Mouse (Mus musculus) lung, embryonic 14.5 days (tissue): ENCODE data around the gene Pou2af1. TPM values are rescaled to one million over a fixed set of nuclear protein-coding genes. Genes with fewer than 3 reads are reported as not detected.
A peak's percentile ranks its signal among the peaks of the same experiment; 100 is the strongest.

Experiments used
- ATAC-seq: fragments of 200-750 bp; cut with Nextera tagmentation; 2 replicates; pipeline ENCODE4 v1.8.0; 2017; ENCODE audit warnings: mild to moderate bottlenecking, moderate TSS enrichment, moderate library complexity; ENCODE audit not compliant: insufficient read depth
- DNase-seq: peaks from one replicate; pipeline ENCODE4 v3.0.0-alpha.2; 2015
- H3K27ac ChIP-seq: fragments of 300-500 bp; sonication (generic); 2 replicates; pipeline ENCODE4 v1.5.1; 2014; ENCODE audit warnings: low read depth, mild to moderate bottlenecking, moderate library complexity
- H3K27me3 ChIP-seq: fragments of 300-500 bp; sonication (generic); 2 replicates; pipeline ENCODE4 v1.6.1; 2014; ENCODE audit warnings: low read length, control low read depth; ENCODE audit not compliant: insufficient read depth
- H3K36me3 ChIP-seq: fragments of 300-500 bp; sonication (generic); 2 replicates; pipeline ENCODE4 v1.6.1; 2014; ENCODE audit warnings: control low read depth; ENCODE audit not compliant: insufficient read depth
- H3K4me1 ChIP-seq: fragments of 300-500 bp; sonication (generic); 2 replicates; pipeline ENCODE4 v1.6.1; 2014; ENCODE audit warnings: antibody characterized with exemption, control low read depth; ENCODE audit not compliant: insufficient read depth
- H3K4me2 ChIP-seq: fragments of 300-500 bp; sonication (generic); 2 replicates; pipeline ENCODE4 v1.6.1; 2014; ENCODE audit warnings: mild to moderate bottlenecking
- H3K4me3 ChIP-seq: fragments of 300-500 bp; sonication (generic); 2 replicates; pipeline ENCODE4 v1.5.1; 2014; ENCODE audit warnings: low read depth, low read length
- H3K9ac ChIP-seq: fragments of 300-500 bp; sonication (generic); 2 replicates; pipeline ENCODE4 v1.6.1; 2014
- H3K9me3 ChIP-seq: fragments of 300-500 bp; sonication (generic); 2 replicates; pipeline ENCODE4 v1.6.1; 2016; ENCODE audit warnings: low read depth, low read length, control low read depth
- CTCF ChIP-seq: IDR thresholded peaks from 2 replicates; pipeline ENCODE4 v1.5.1; 2016; ENCODE audit warnings: antibody characterized with exemption, low read depth
- WGBS: fragments of 180-500 bp; shearing (Covaris S2); extraction: QIAGEN DNeasy Blood & Tissue Kit; methylation state at CpG from one replicate; pipeline ENCODE4 v1.1.7; 2014; 5-methylcytosine and 5-hydroxymethylcytosine counted together
- polyA plus RNA-seq: library from polyadenylated mRNA; unstranded; fragments of >200 nt; fragmentation: Nextera tagmentation; extraction: Ambion mirVana; gene quantifications from 2 replicates; pipeline ENCODE4 v1.2.1, GENCODE M21; 2014

Pou2af1 gene
- polyA plus RNA-seq, 1 experiment from 2014 or later, result not detected

- no peak for TF ChIP-seq CTCF
These were observed 58.6 kb downstream of the Pou2af1 start for GRCm38 (mm10) chr9:51272102-51272501.

GRCm38 (mm10) chr9:51273581-51274154, 60.2 kb downstream of the Pou2af1 start:
- H3K4me1 ChIP-seq, result peaks cover 19% of the 10 kb centered on the region; the same call in 1 of the 2 replicates
- no peaks in the 10 kb centered on the region for H3K36me3 ChIP-seq
- ATAC-seq (no peak), DNase-seq (no peak)
- no peaks in the 10 kb centered on the region for H3K27me3 ChIP-seq
- H3K4me3 ChIP-seq, result no peak overlapping the region
- no peak overlapping the region for H3K27ac ChIP-seq
- no peak for TF ChIP-seq CTCF
- H3K4me2 ChIP-seq, result no peak overlapping the region
- no peaks in the 10 kb centered on the region for H3K9me3 ChIP-seq
- H3K9ac ChIP-seq, result no peak overlapping the region
- WGBS, result 58% methylated on average over 9 of the region's 9 CpGs

More at GRCm38 (mm10) chr9:51272102-51272501, 58.6 kb downstream of the Pou2af1 start:
- Histone ChIP-seq H3K9me3 (no peaks in the 10 kb centered on the region), H3K4me1 (peaks cover 13% of the 10 kb centered on the region; the same call in 1 of the 2 replicates), H3K36me3 (no peaks in the 10 kb centered on the region), H3K4me2 (no peak overlapping the region), H3K9ac (no peak overlapping the region), H3K27me3 (no peaks in the 10 kb centered on the region), H3K27ac (no peak overlapping the region; the same call in 1 of the 2 replicates), H3K4me3 (no peak overlapping the region)
- ATAC-seq, result no peak
- WGBS, result 52% methylated on average over 5 of the region's 5 CpGs
- no peak for DNase-seq

- ATAC-seq (no peak), DNase-seq (peak; percentile 58)
- H3K4me3 ChIP-seq, result no peak overlapping the region
- H3K36me3 ChIP-seq, result no peaks in the 10 kb centered on the region
- H3K4me1 ChIP-seq, result peaks cover 19% of the 10 kb centered on the region; the same call in 1 of the 2 replicates
- no peaks in the 10 kb centered on the region for H3K9me3 ChIP-seq
- H3K27ac ChIP-seq, result peak overlapping the region; percentile 63; the same call in 1 of the 2 replicates
- no peak overlapping the region for H3K9ac ChIP-seq
- 16% methylated on average over 4 of the region's 4 CpGs for WGBS
- no peak for TF ChIP-seq CTCF
- H3K4me2 ChIP-seq, result peak overlapping the region; percentile 20; the same call in 1 of the 2 replicates
- H3K27me3 ChIP-seq, result no peaks in the 10 kb centered on the region
These were observed 61.2 kb downstream of the Pou2af1 start for GRCm38 (mm10) chr9:51274678-51275077.

DNA sequence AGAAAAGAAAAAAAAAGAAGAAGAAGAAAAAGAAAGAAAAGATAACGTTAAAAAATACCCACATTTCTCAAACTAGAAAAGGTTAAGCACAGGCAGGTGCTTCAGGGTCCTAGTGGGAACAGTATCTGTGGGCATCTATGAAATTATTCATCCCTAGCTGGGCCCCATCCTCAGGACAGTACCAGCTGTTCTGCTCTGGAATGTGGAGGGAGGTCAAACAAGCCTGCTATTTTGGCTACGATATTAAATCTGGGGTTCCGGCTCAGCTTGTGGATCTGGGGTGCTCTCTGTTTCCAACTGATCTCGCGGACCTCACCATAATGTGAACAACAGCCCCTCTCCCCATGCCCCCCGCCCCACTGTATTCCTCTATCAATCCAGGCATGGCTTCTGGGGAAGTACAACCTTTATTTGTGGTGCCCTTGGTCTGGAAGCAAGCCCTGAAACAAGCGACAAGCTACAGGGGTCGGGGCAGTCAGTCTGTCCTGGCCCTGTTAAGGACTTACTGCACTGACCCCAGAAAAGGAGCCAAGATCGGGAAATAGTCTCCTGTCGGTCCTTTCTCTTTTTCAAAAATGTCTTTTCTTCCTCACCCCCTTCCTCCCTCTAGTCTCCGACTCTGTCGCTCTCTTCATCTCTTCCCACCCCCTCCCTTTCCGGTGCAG, 64.5 kb downstream of the Pou2af1 start:
- peak; percentile 25; the same call in 1 of the 2 replicates for ATAC-seq
- WGBS, result 13% methylated on average over 13 of the region's 13 CpGs
- H3K4me2 ChIP-seq, result peak overlapping the region; percentile 90
- DNase-seq, result peak; percentile 34
- no peak for TF ChIP-seq CTCF
- peak overlapping the region; percentile 83 for H3K27ac ChIP-seq
- no peaks in the 10 kb centered on the region for H3K36me3 ChIP-seq
- no peaks in the 10 kb centered on the region for H3K27me3 ChIP-seq
- H3K9ac ChIP-seq, result peak overlapping the region; percentile 74
- no peaks in the 10 kb centered on the region for H3K9me3 ChIP-seq
- H3K4me1 ChIP-seq, result peaks cover 16% of the 10 kb centered on the region; the same call in 1 of the 2 replicates
- peak overlapping the region; percentile 58 for H3K4me3 ChIP-seq

DNA sequence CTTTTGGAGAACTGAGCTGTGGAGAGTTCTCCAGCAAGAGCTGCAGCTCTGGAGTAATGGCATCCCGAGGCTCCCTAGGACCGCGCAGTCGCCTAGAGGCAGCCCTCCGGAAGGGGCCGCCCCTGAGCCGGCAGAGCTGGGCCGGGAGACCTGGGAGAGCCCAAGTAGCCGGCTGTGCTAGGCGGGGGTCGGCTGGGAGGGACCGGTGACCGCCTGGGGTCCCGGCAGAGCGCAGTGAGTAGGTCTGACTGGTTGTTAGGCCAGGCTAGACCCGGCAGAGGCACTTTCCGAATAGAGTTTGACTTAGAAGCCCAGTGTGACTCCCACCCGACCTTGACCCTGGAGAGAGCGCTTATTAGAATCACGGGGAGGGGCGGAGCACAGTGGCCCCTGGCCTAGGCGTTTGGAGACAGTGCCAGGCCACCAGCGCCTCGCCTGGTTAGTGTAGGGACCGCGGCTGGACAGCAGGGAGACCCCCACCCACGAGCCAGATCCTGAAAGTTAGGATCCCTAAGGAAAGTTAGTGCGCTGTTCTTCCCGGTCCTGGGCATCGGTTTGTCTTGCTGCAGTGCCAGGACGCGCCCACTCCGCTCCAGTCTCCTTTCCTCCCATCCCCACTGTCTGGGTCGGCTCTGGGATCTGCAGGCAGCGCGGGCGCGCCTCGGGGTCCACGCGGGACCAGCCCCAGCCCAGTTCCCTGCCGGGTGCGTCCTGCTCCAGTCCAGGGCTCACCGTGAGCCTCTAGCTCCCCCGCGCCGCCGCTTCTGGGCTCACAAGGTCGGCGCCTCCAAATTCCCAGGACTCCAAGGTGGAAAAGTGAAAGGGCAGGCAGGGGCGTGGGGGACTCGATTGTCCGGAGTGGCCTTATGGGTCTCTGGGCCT, 65.2 kb downstream of the Pou2af1 start, which contains the start of gene Colca2:
Colca2 (minus strand) TSS at position 70 of the 882 bp plus-strand sequence.
- peaks cover 9% of the 10 kb centered on the region; the same call in 1 of the 2 replicates for H3K4me1 ChIP-seq
- peak within 1 kb of the TSS; percentile 74 for H3K9ac ChIP-seq
- H3K4me2 ChIP-seq, result peak within 1 kb of the TSS; percentile 90
- H3K27ac ChIP-seq, result peak within 1 kb of the TSS; percentile 83
- ATAC-seq (peak; percentile 98), DNase-seq (peak; percentile 94)
- under 1% methylated on average over 53 of the region's 53 CpGs for WGBS
- H3K36me3 ChIP-seq, result no peaks in the 10 kb centered on the region
- no peaks in the 10 kb centered on the region for H3K27me3 ChIP-seq
- peak within 1 kb of the TSS; percentile 58 for H3K4me3 ChIP-seq
- peak; percentile 51 for TF ChIP-seq CTCF
- no peaks in the 10 kb centered on the region for H3K9me3 ChIP-seq

DNA sequence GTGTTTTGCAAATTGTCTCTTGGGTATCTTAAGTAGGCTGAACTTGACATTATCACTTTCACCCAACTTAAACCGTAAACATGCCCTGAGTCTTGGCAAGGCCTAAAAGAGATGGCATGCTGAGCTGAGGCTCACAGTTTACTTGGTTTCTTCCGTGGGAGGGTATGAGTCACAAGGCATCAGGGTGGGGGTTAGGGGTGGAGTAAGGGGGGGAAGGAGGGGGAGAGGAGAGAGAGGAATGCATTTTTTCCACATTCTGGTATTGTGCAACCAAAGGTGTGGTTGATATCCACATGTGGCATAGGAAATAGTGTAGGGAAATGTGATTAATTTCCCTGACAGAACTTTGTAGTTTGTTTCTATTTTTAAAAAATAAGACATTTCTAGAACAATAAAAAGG, 72.6 kb downstream of the Pou2af1 start:
- WGBS, result 20% methylated on average over 2 of the region's 2 CpGs
- Histone ChIP-seq H3K27ac (no peak overlapping the region), H3K4me1 (peaks cover 7% of the 10 kb centered on the region), H3K27me3 (no peaks in the 10 kb centered on the region), H3K9ac (no peak overlapping the region), H3K4me2 (no peak overlapping the region), H3K9me3 (no peaks in the 10 kb centered on the region; the same call in 1 of the 2 replicates), H3K4me3 (no peak overlapping the region), H3K36me3 (no peaks in the 10 kb centered on the region)
- peak; percentile 77 for ATAC-seq
- DNase-seq, result peak; percentile 65
- no peak for TF ChIP-seq CTCF

Other genes starting within 250 kb of the Pou2af1 start
- gene Sik2, start 204.6 kb upstream of the Pou2af1 start, polyA plus RNA-seq, result 15.7 and 15.8 TPM in 2 replicates
- not detected in 2 replicates for gene Btg4, start 152.8 kb upstream of the Pou2af1 start, polyA plus RNA-seq
- gene Layn, start 136.6 kb upstream of the Pou2af1 start, polyA plus RNA-seq, result 5.4 and 7.3 TPM in 2 replicates
- gene 4833427G06Rik, start 111.6 kb upstream of the Pou2af1 start, polyA plus RNA-seq, result 0.58 TPM in 1 of 2 replicates, not detected in the other
- gene Gm32742, start 48.2 kb upstream of the Pou2af1 start, polyA plus RNA-seq, result 0.03 TPM in 1 of 2 replicates, not detected in the other
- gene Colca2, start 64.9 kb downstream of the Pou2af1 start, polyA plus RNA-seq, result 4.9 and 6.0 TPM in 2 replicates
- gene 1810046K07Rik, start 115.2 kb downstream of the Pou2af1 start, polyA plus RNA-seq, result not detected in 2 replicates